Mouse (Mus musculus): ENCODE measurements around the gene Rb1.

- TF ChIP-seq TAL1 (IDR thresholded peaks at IDR 0.05; ENCODE audit: low read length), result no peak
- TF ChIP-seq GATA1 (IDR thresholded peaks at IDR 0.05; ENCODE audit: low read length), result no peak
Measured at GRCm38 (mm10) chr14:73250056-73250455, 75.6 kb downstream of the Rb1 start.
